Comparison of ENCODE assay signal across 10 mouse cellular contexts in genomic region chr7:127932273-127933031, GRCm38 (mm10). TPM values are rescaled to one million over a fixed set of nuclear protein-coding genes. Genes with fewer than 3 reads are reported as not detected.
DNase-seq lines count a peak whose midpoint lies in the region; ATAC-seq and TF ChIP-seq lines count a peak whose summit lies in the region.
"Had no signal": no experiment of that assay in that cellular context is flagged by ENCODE, and none has a peak within 500 bp of the region (broad histone marks: within the 10 kb centered on the region; RNA-seq: fewer than 3 reads in every experiment).

No protein-coding gene starts in this region.

- no peak for ATAC-seq in hindbrain, embryonic 13.5 days (ENCODE audit: low FRiP score)
- ATAC-seq in hindbrain, postnatal 0 days = no peak
- no peak for ATAC-seq in embryonic facial prominence, embryonic 15.5 days (ENCODE audit: insufficient number of reproducible peaks, low FRiP score, low TSS enrichment, low read depth)
- no peak for ATAC-seq in limb, embryonic 15.5 days (ENCODE audit: insufficient number of reproducible peaks, low FRiP score, low TSS enrichment, low read depth)
- ATAC-seq in stomach, embryonic 14.5 days (ENCODE audit: insufficient number of reproducible peaks, insufficient read depth, low FRiP score, low read depth) = no peak; the same call in 1 of the 2 replicates

- WGBS in hindbrain, embryonic 13.5 days = 19% methylated on average over 13 of the region's 13 CpGs
- 21% methylated on average over 13 of the region's 13 CpGs for WGBS in hindbrain, postnatal 0 days
- 14% methylated on average over 13 of the region's 13 CpGs for WGBS in embryonic facial prominence, embryonic 15.5 days
- 21% methylated on average over 13 of the region's 13 CpGs for WGBS in limb, embryonic 15.5 days
- WGBS in stomach, embryonic 14.5 days = 21% methylated on average over 13 of the region's 13 CpGs

- peaks cover 2% of the 10 kb centered on the region; the same call in 1 of the 2 replicates for H3K36me3 ChIP-seq in hindbrain, embryonic 13.5 days
- no peaks in the 10 kb centered on the region for H3K36me3 ChIP-seq in hindbrain, postnatal 0 days (ENCODE audit: insufficient read depth, low read length)
- H3K36me3 ChIP-seq in embryonic facial prominence, embryonic 15.5 days = no peaks in the 10 kb centered on the region
- no peaks in the 10 kb centered on the region for H3K36me3 ChIP-seq in limb, embryonic 15.5 days
- H3K36me3 ChIP-seq in stomach, embryonic 14.5 days (ENCODE audit: control insufficient read depth, insufficient read depth, low read length) = no peaks in the 10 kb centered on the region

- peaks cover 25% of the 10 kb centered on the region for H3K4me1 ChIP-seq in hindbrain, embryonic 13.5 days (replicated peaks)
- peaks cover 3% of the 10 kb centered on the region; the same call in 1 of the 2 replicates for H3K4me1 ChIP-seq in hindbrain, postnatal 0 days (ENCODE audit: insufficient read depth, low read length)
- H3K4me1 ChIP-seq in embryonic facial prominence, embryonic 15.5 days = peaks cover 59% of the 10 kb centered on the region
- peaks cover 40% of the 10 kb centered on the region for H3K4me1 ChIP-seq in limb, embryonic 15.5 days
- H3K4me1 ChIP-seq in stomach, embryonic 14.5 days (ENCODE audit: control insufficient read depth, insufficient read depth, low read length) = peaks cover 29% of the 10 kb centered on the region

- 0 out of 2 replicates have a peak overlapping the region, but pooled peaks have one; percentile 39 for H3K9ac ChIP-seq in hindbrain, embryonic 13.5 days
- no peak overlapping the region for H3K9ac ChIP-seq in hindbrain, postnatal 0 days (replicated peaks; ENCODE audit: low read length)
- H3K9ac ChIP-seq in embryonic facial prominence, embryonic 15.5 days = no peak overlapping the region
- 0 out of 2 replicates have a peak overlapping the region, but pooled peaks have one; percentile 7 for H3K9ac ChIP-seq in limb, embryonic 15.5 days
- H3K9ac ChIP-seq in stomach, embryonic 14.5 days (replicated peaks; ENCODE audit: low read depth, low read length) = no peak overlapping the region

- H3K4me3 ChIP-seq in hindbrain, embryonic 13.5 days = no peak overlapping the region
- H3K4me3 ChIP-seq in hindbrain, postnatal 0 days (ENCODE audit: low read length) = no peak overlapping the region
- H3K4me3 ChIP-seq in embryonic facial prominence, embryonic 15.5 days (replicated peaks) = no peak overlapping the region
- H3K4me3 ChIP-seq in limb, embryonic 15.5 days = no peak overlapping the region
- no peak overlapping the region for H3K4me3 ChIP-seq in stomach, embryonic 14.5 days (ENCODE audit: low read depth, low read length)
- H3K4me3 ChIP-seq in left cerebral cortex, adult 2 months = no peak overlapping the region

- intact Hi-C loops in left cerebral cortex, adult 2 months (cut with DNase I) = no loop called here

- H3K27ac ChIP-seq in hindbrain, embryonic 13.5 days = no peak overlapping the region
- H3K27ac ChIP-seq in hindbrain, postnatal 0 days = no peak overlapping the region
- H3K27ac ChIP-seq in embryonic facial prominence, embryonic 15.5 days (replicated peaks) = peak overlapping the region; percentile 75
- 0 out of 2 replicates have a peak overlapping the region, but pooled peaks have one; percentile 22 for H3K27ac ChIP-seq in limb, embryonic 15.5 days
- peak overlapping the region; percentile 92 for H3K27ac ChIP-seq in stomach, embryonic 14.5 days (ENCODE audit: low read length)
- H3K27ac ChIP-seq in left cerebral cortex, adult 2 months = no peak overlapping the region

- no peak overlapping the region for H3K4me2 ChIP-seq in hindbrain, embryonic 13.5 days
- H3K4me2 ChIP-seq in hindbrain, postnatal 0 days (ENCODE audit: low read depth, low read length) = no peak overlapping the region
- H3K4me2 ChIP-seq in embryonic facial prominence, embryonic 15.5 days (replicated peaks) = no peak overlapping the region
- H3K4me2 ChIP-seq in limb, embryonic 15.5 days = no peak overlapping the region
- H3K4me2 ChIP-seq in stomach, embryonic 14.5 days (replicated peaks; ENCODE audit: low read depth, low read length) = peak overlapping the region; percentile 30

- DNase-seq in hindbrain, postnatal 0 days (ENCODE audit: low spot score) = no peak
- DNase-seq in left cerebral cortex, adult 2 months (ENCODE audit: extremely low spot score in 1 of 2, low spot score in 2 of 2) = no peak
- DNase-seq in heart, postnatal 4 days = no peak
- no peak for DNase-seq in layer of hippocampus, adult 11-12 months (ENCODE audit: low spot score)
- DNase-seq: cerebellum, adult 2 months had no signal

- no peak for TF ChIP-seq CTCF in hindbrain, postnatal 0 days (IDR thresholded peaks at IDR 0.05; ENCODE audit: low read depth)
- TF ChIP-seq CTCF in left cerebral cortex, adult 2 months (IDR thresholded peaks at IDR 0.05) = no peak

- H3K27me3 ChIP-seq in hindbrain, embryonic 13.5 days = peaks cover 45% of the 10 kb centered on the region
- H3K27me3 ChIP-seq in hindbrain, postnatal 0 days (ENCODE audit: insufficient read depth, low read length) = peaks cover 9% of the 10 kb centered on the region; the same call in 1 of the 2 replicates
- H3K27me3 ChIP-seq in embryonic facial prominence, embryonic 15.5 days = peaks cover 13% of the 10 kb centered on the region
- peaks cover 28% of the 10 kb centered on the region for H3K27me3 ChIP-seq in limb, embryonic 15.5 days
- no peaks in the 10 kb centered on the region for H3K27me3 ChIP-seq in stomach, embryonic 14.5 days (ENCODE audit: control insufficient read depth, insufficient read depth, low read length)

- no peaks in the 10 kb centered on the region for H3K9me3 ChIP-seq in hindbrain, embryonic 13.5 days
- no peaks in the 10 kb centered on the region for H3K9me3 ChIP-seq in hindbrain, postnatal 0 days (ENCODE audit: low read length)
- H3K9me3 ChIP-seq in embryonic facial prominence, embryonic 15.5 days (replicated peaks) = no peaks in the 10 kb centered on the region
- no peaks in the 10 kb centered on the region for H3K9me3 ChIP-seq in limb, embryonic 15.5 days
- H3K9me3 ChIP-seq in stomach, embryonic 14.5 days (ENCODE audit: control insufficient read depth, low read depth, low read length) = no peaks in the 10 kb centered on the region
- H3K9me3 ChIP-seq: G1E had no signal

RNA-seq across cellular contexts. Expression of gene Prss8, which starts 2.5 kb away (rescaled TPM):
- 0.26 and 0.30 TPM in 2 replicates for polyA plus RNA-seq in hindbrain, embryonic 13.5 days (2015; fragmentation: Nextera tagmentation; extraction: Ambion mirVana)
- total RNA-seq in hindbrain, postnatal 0 days (2014; rRNA removed) = 0.26 and 0.32 TPM in 2 replicates
- 0.35 and 0.44 TPM in 2 replicates for polyA plus RNA-seq in hindbrain, postnatal 0 days (2015; fragmentation: Nextera tagmentation; extraction: Ambion mirVana)
- 15.8 and 17.2 TPM in 2 replicates for polyA plus RNA-seq in embryonic facial prominence, embryonic 15.5 days (2015; fragmentation: Nextera tagmentation; extraction: Ambion mirVana)
- polyA plus RNA-seq in limb, embryonic 15.5 days (2015; fragmentation: Nextera tagmentation; extraction: Ambion mirVana) = 11.5 and 14.2 TPM in 2 replicates
- polyA plus RNA-seq in stomach, embryonic 14.5 days (2014; fragmentation: Nextera tagmentation; extraction: Ambion mirVana) = 48.2 and 55.5 TPM in 2 replicates
- total RNA-seq in left cerebral cortex, adult 2 months (2021) = under 1 TPM; 0.26 to 0.38 TPM
- total RNA-seq in heart, postnatal 4 days (2021) = not detected
- polyA plus RNA-seq: G1E had no signal

RNA-seq across cellular contexts. Expression of gene Prss36, which starts 14.1 kb away (rescaled TPM):
- polyA plus RNA-seq in hindbrain, embryonic 13.5 days (2015; fragmentation: Nextera tagmentation; extraction: Ambion mirVana) = 11.8 and 13.3 TPM in 2 replicates
- total RNA-seq in hindbrain, postnatal 0 days (2014; rRNA removed) = 17.0 and 19.9 TPM in 2 replicates
- 16.5 and 17.3 TPM in 2 replicates for polyA plus RNA-seq in hindbrain, postnatal 0 days (2015; fragmentation: Nextera tagmentation; extraction: Ambion mirVana)
- 12.1 and 12.2 TPM in 2 replicates for polyA plus RNA-seq in embryonic facial prominence, embryonic 15.5 days (2015; fragmentation: Nextera tagmentation; extraction: Ambion mirVana)
- polyA plus RNA-seq in limb, embryonic 15.5 days (2015; fragmentation: Nextera tagmentation; extraction: Ambion mirVana) = 11.6 and 12.9 TPM in 2 replicates
- polyA plus RNA-seq in stomach, embryonic 14.5 days (2014; fragmentation: Nextera tagmentation; extraction: Ambion mirVana) = 8.2 and 8.5 TPM in 2 replicates
- total RNA-seq in left cerebral cortex, adult 2 months (2021) = 1 to 10 TPM; 8.5 to 9.8 TPM
- 1 to 10 TPM; 4.0 to 4.8 TPM for total RNA-seq in heart, postnatal 4 days (2021)

RNA-seq across cellular contexts. Expression of gene Kat8, which starts 20.1 kb away (rescaled TPM):
- 47.1 and 50.9 TPM in 2 replicates for polyA plus RNA-seq in hindbrain, embryonic 13.5 days (2015; fragmentation: Nextera tagmentation; extraction: Ambion mirVana)
- total RNA-seq in hindbrain, postnatal 0 days (2014; rRNA removed) = 24.9 and 33.5 TPM in 2 replicates
- polyA plus RNA-seq in hindbrain, postnatal 0 days (2015; fragmentation: Nextera tagmentation; extraction: Ambion mirVana) = 30.1 and 33.9 TPM in 2 replicates
- 39.8 and 40.2 TPM in 2 replicates for polyA plus RNA-seq in embryonic facial prominence, embryonic 15.5 days (2015; fragmentation: Nextera tagmentation; extraction: Ambion mirVana)
- polyA plus RNA-seq in limb, embryonic 15.5 days (2015; fragmentation: Nextera tagmentation; extraction: Ambion mirVana) = 37.8 and 38.7 TPM in 2 replicates
- polyA plus RNA-seq in stomach, embryonic 14.5 days (2014; fragmentation: Nextera tagmentation; extraction: Ambion mirVana) = 40.3 and 43.0 TPM in 2 replicates
- 10 to 100 TPM; 34.7 to 35.4 TPM for total RNA-seq in left cerebral cortex, adult 2 months (2021)
- total RNA-seq in heart, postnatal 4 days (2021) = 10 to 100 TPM; 13.0 to 13.9 TPM

RNA-seq across cellular contexts. Expression of gene Bckdk, which starts 28.6 kb away (rescaled TPM):
- polyA plus RNA-seq in hindbrain, embryonic 13.5 days (2015; fragmentation: Nextera tagmentation; extraction: Ambion mirVana) = 59.7 and 66.8 TPM in 2 replicates
- 44.3 and 55.0 TPM in 2 replicates for total RNA-seq in hindbrain, postnatal 0 days (2014; rRNA removed)
- polyA plus RNA-seq in hindbrain, postnatal 0 days (2015; fragmentation: Nextera tagmentation; extraction: Ambion mirVana) = 61.5 and 63.5 TPM in 2 replicates
- 108 and 112 TPM in 2 replicates for polyA plus RNA-seq in embryonic facial prominence, embryonic 15.5 days (2015; fragmentation: Nextera tagmentation; extraction: Ambion mirVana)
- polyA plus RNA-seq in limb, embryonic 15.5 days (2015; fragmentation: Nextera tagmentation; extraction: Ambion mirVana) = 98.3 and 117 TPM in 2 replicates
- 152 TPM in 2 replicates for polyA plus RNA-seq in stomach, embryonic 14.5 days (2014; fragmentation: Nextera tagmentation; extraction: Ambion mirVana)
- total RNA-seq in left cerebral cortex, adult 2 months (2021) = 10 to 100 TPM; 38.5 to 39.9 TPM
- 100 to 1,000 TPM; 102 to 113 TPM for total RNA-seq in heart, postnatal 4 days (2021)

RNA-seq across cellular contexts. Expression of gene Fus, which starts 34.8 kb away (rescaled TPM):
- 397 and 402 TPM in 2 replicates for polyA plus RNA-seq in hindbrain, embryonic 13.5 days (2015; fragmentation: Nextera tagmentation; extraction: Ambion mirVana)
- total RNA-seq in hindbrain, postnatal 0 days (2014; rRNA removed) = 34.4 and 45.0 TPM in 2 replicates
- 281 and 299 TPM in 2 replicates for polyA plus RNA-seq in hindbrain, postnatal 0 days (2015; fragmentation: Nextera tagmentation; extraction: Ambion mirVana)
- polyA plus RNA-seq in embryonic facial prominence, embryonic 15.5 days (2015; fragmentation: Nextera tagmentation; extraction: Ambion mirVana) = 394 and 418 TPM in 2 replicates
- polyA plus RNA-seq in limb, embryonic 15.5 days (2015; fragmentation: Nextera tagmentation; extraction: Ambion mirVana) = 339 and 390 TPM in 2 replicates
- polyA plus RNA-seq in stomach, embryonic 14.5 days (2014; fragmentation: Nextera tagmentation; extraction: Ambion mirVana) = 71.4 and 72.4 TPM in 2 replicates
- 100 to 1,000 TPM; 299 to 305 TPM for total RNA-seq in left cerebral cortex, adult 2 months (2021)
- 100 to 1,000 TPM; 402 to 429 TPM for total RNA-seq in heart, postnatal 4 days (2021)

Comparison
In these comparisons a context has a peak if more than half of its experiments do, and no peak if none do; other contexts are left out.
1. H3K9ac ChIP-seq: peak in hindbrain, embryonic 13.5 days (single experiment) and limb, embryonic 15.5 days (single experiment); none in hindbrain, postnatal 0 days (single experiment), embryonic facial prominence, embryonic 15.5 days (single experiment) and stomach, embryonic 14.5 days (single experiment).
2. H3K27ac ChIP-seq: peak in embryonic facial prominence, embryonic 15.5 days (single experiment), limb, embryonic 15.5 days (single experiment) and stomach, embryonic 14.5 days (single experiment); none in hindbrain, embryonic 13.5 days (single experiment), hindbrain, postnatal 0 days (single experiment) and left cerebral cortex, adult 2 months (single experiment).